20 mouse cellular contexts compared by ENCODE assay signal in genomic region chr19:41402603-41403002, GRCm38 (mm10). TPM values are rescaled to one million over a fixed set of nuclear protein-coding genes. Genes with fewer than 3 reads are reported as not detected.
DNase-seq lines count a peak whose midpoint lies in the region; ATAC-seq and TF ChIP-seq lines count a peak whose summit lies in the region.
"Had no signal": no experiment of that assay in that cellular context is flagged by ENCODE, and none has a peak within 500 bp of the region (broad histone marks: within the 10 kb centered on the region; RNA-seq: fewer than 3 reads in every experiment).

No protein-coding gene starts in this region.

- H3K9me3 ChIP-seq in lung, postnatal 0 days (ENCODE audit: low read length) = no peaks in the 10 kb centered on the region
- H3K9me3 ChIP-seq: heart, embryonic 13.5 days; liver, embryonic 12.5 days; midbrain, embryonic 13.5 days had no signal

- no peak overlapping the region for H3K9ac ChIP-seq in lung, postnatal 0 days (replicated peaks; ENCODE audit: low read depth)
- H3K9ac ChIP-seq: heart, embryonic 13.5 days; liver, embryonic 12.5 days; midbrain, embryonic 13.5 days had no signal

- H3K4me2 ChIP-seq in lung, postnatal 0 days (replicated peaks; ENCODE audit: low read depth, low read length) = no peak overlapping the region
- H3K4me2 ChIP-seq: heart, embryonic 13.5 days; liver, embryonic 12.5 days; midbrain, embryonic 13.5 days had no signal

- TF ChIP-seq CTCF in lung, postnatal 0 days (IDR thresholded peaks at IDR 0.05) = no peak
- no peak for TF ChIP-seq CTCF in lung, adult 2 months (IDR thresholded peaks at IDR 0.05; ENCODE audit: insufficient read depth, low read length)
- TF ChIP-seq CTCF in bone marrow, adult 2 months (IDR thresholded peaks at IDR 0.05; ENCODE audit: control insufficient read depth, insufficient read depth, low read length) = no peak

- peak; percentile 92 for DNase-seq in heart, adult 11 months
- no peak for DNase-seq in heart, postnatal 4 days
- peak; percentile 36 for DNase-seq in lung, postnatal 0 days (ENCODE audit: low spot score)
- DNase-seq in lung, adult 2 months = no peak
- no peak for DNase-seq in cerebellum, adult 9-11 months
- no peak for DNase-seq in cerebellum, postnatal 36 days
- DNase-seq: adrenal gland, postnatal 10 days; cerebellum, adult 8-10 months; gastrocnemius, postnatal 14 days; kidney, adult 9 months; kidney, postnatal 36 days; retina, postnatal 1 day; thymus, postnatal 4 days had no signal

- TF ChIP-seq POLR2A in lung, adult 2 months (IDR thresholded peaks at IDR 0.05; ENCODE audit: borderline replicate concordance, extremely low read depth, low read depth, low read length) = no peak
- TF ChIP-seq POLR2A in bone marrow, adult 2 months (IDR thresholded peaks at IDR 0.05; ENCODE audit: borderline replicate concordance, control insufficient read depth, low read depth, low read length) = no peak

- no peak for TF ChIP-seq EP300 in lung, postnatal 0 days (IDR thresholded peaks at IDR 0.05)

- H3K27me3 ChIP-seq in lung, postnatal 0 days (replicated peaks; ENCODE audit: insufficient read depth, low read length) = no peaks in the 10 kb centered on the region
- H3K27me3 ChIP-seq: CH12.LX; heart, embryonic 13.5 days; liver, embryonic 12.5 days; midbrain, embryonic 13.5 days had no signal

- no peak for ATAC-seq in lung, postnatal 0 days
- ATAC-seq in megakaryocyte progenitor cell, adult 5-6 weeks (replicated peaks; ENCODE audit: poor library complexity) = peak; percentile 95
- ATAC-seq: inflammation-experienced regulatory T-cells, adult 6 months; liver, embryonic 12.5 days; midbrain, embryonic 13.5 days had no signal

- WGBS in lung, postnatal 0 days = 74% methylated on average over 8 of the region's 8 CpGs
- WGBS in lung, adult 2 months = 67% methylated on average over 8 of the region's 8 CpGs
- 10% methylated on average over 8 of the region's 8 CpGs for WGBS in bone marrow, adult 2 months

- H3K36me3 ChIP-seq in lung, postnatal 0 days (ENCODE audit: insufficient read depth, low read length) = no peaks in the 10 kb centered on the region
- H3K36me3 ChIP-seq: heart, embryonic 13.5 days; liver, embryonic 12.5 days; midbrain, embryonic 13.5 days had no signal

- no peak overlapping the region for H3K27ac ChIP-seq in lung, postnatal 0 days (ENCODE audit: low read length)
- peak overlapping the region; percentile 3; the same call in 1 of the 2 replicates for H3K27ac ChIP-seq in bone marrow, adult 2 months (ENCODE audit: control insufficient read depth, insufficient read depth, low read depth, low read length, poor library complexity)
- H3K27ac ChIP-seq: heart, embryonic 13.5 days; liver, embryonic 12.5 days; midbrain, embryonic 13.5 days had no signal

- H3K4me1 ChIP-seq in lung, postnatal 0 days (ENCODE audit: insufficient read depth, low read depth, low read length) = no peaks in the 10 kb centered on the region
- no peaks in the 10 kb centered on the region for H3K4me1 ChIP-seq in lung, adult 2 months (ENCODE audit: control insufficient read depth, insufficient read depth, low read length)
- peaks cover 2% of the 10 kb centered on the region; the same call in 1 of the 2 replicates for H3K4me1 ChIP-seq in bone marrow, adult 2 months (ENCODE audit: control insufficient read depth, insufficient read depth, low read length)
- H3K4me1 ChIP-seq: heart, embryonic 13.5 days; midbrain, embryonic 13.5 days had no signal

- H3K4me3 ChIP-seq in lung, postnatal 0 days (ENCODE audit: low read depth, low read length) = no peak overlapping the region
- H3K4me3 ChIP-seq in lung, adult 2 months (replicated peaks; ENCODE audit: extremely low read depth, low read depth, low read length) = no peak overlapping the region
- H3K4me3 ChIP-seq in bone marrow, adult 2 months (replicated peaks; ENCODE audit: control insufficient read depth, low read depth, low read length) = no peak overlapping the region
- H3K4me3 ChIP-seq: heart, embryonic 13.5 days; liver, embryonic 12.5 days; midbrain, embryonic 13.5 days had no signal

RNA-seq across cellular contexts. Expression of gene Pik3ap1, which starts 17.7 kb away (rescaled TPM):
- 1 to 10 TPM in 1 of 2 experiments, under 1 TPM in 1; 0.95 to 1.2 TPM for total RNA-seq in heart, postnatal 4 days (2021)
- polyA plus RNA-seq in lung, postnatal 0 days (2015; fragmentation: Nextera tagmentation; extraction: Ambion mirVana) = 8.6 and 9.0 TPM in 2 replicates
- 20.2 and 25.9 TPM in 2 replicates for polyA plus RNA-seq in lung, adult 2 months (2012; rRNA removed)
- 10.0 and 19.2 TPM in 2 replicates for polyA plus RNA-seq in bone marrow, adult 2 months (2011; ENCODE audit: insufficient read depth, insufficient read length, low replicate concordance, missing spikeins)
- total RNA-seq in megakaryocyte progenitor cell, adult 5-6 weeks (2015) = 26.5 and 30.5 TPM in 2 replicates
- 23.5 and 24.4 TPM in 2 replicates for total RNA-seq in megakaryocyte progenitor cell, adult 5-6 weeks (2017)

Comparison
In these comparisons a context has a peak if more than half of its experiments do, and no peak if none do; other contexts are left out.
1. DNase-seq: peak in heart, adult 11 months (single experiment) and lung, postnatal 0 days (single experiment); none in heart, postnatal 4 days (single experiment), lung, adult 2 months (single experiment), cerebellum, adult 9-11 months (single experiment) and cerebellum, postnatal 36 days (0 of 2).